Mouse (Mus musculus) hindbrain, embryonic 14.5 days (tissue): ENCODE results near the gene Bbip1. TPM values are rescaled to one million over a fixed set of nuclear protein-coding genes. Genes with fewer than 3 reads are reported as not detected.
A peak's percentile ranks its signal among the peaks of the same experiment; 100 is the strongest.

Experiments
- ATAC-seq: fragments of 200-750 bp; cut with Nextera tagmentation; 2 replicates; pipeline ENCODE4 v1.8.0; 2017; ENCODE audit warnings: moderate number of reproducible peaks, mild to moderate bottlenecking, moderate TSS enrichment, moderate library complexity; ENCODE audit not compliant: low FRiP score
- DNase-seq: peaks from one replicate; pipeline ENCODE4 v3.0.0-alpha.2; 2015; ENCODE audit warnings: low spot score
- H3K27ac ChIP-seq: fragments of 300-500 bp; sonication (generic); 2 replicates; pipeline ENCODE4 v1.5.1; 2014; ENCODE audit warnings: mild to moderate bottlenecking, moderate library complexity
- H3K27me3 ChIP-seq: fragments of 300-500 bp; sonication (generic); 2 replicates; pipeline ENCODE4 v1.6.1; 2014; ENCODE audit warnings: mild to moderate bottlenecking, low read length, mixed read lengths; ENCODE audit not compliant: control insufficient read depth, insufficient read depth
- H3K36me3 ChIP-seq: fragments of 300-500 bp; sonication (generic); replicated peaks from 2 replicates; pipeline ENCODE4 v1.6.1; 2014; ENCODE audit not compliant: control insufficient read depth, insufficient read depth
- H3K4me1 ChIP-seq: fragments of 300-500 bp; sonication (generic); replicated peaks from 2 replicates; pipeline ENCODE4 v1.6.1; 2014; ENCODE audit warnings: antibody characterized with exemption, low read length, mixed read lengths; ENCODE audit not compliant: control insufficient read depth, insufficient read depth
- H3K4me2 ChIP-seq: fragments of 300-500 bp; sonication (generic); replicated peaks from 2 replicates; pipeline ENCODE4 v1.6.1; 2014; ENCODE audit warnings: mild to moderate bottlenecking, moderate library complexity
- H3K4me3 ChIP-seq: fragments of 300-500 bp; sonication (generic); replicated peaks from 2 replicates; pipeline ENCODE4 v1.5.1; 2014; ENCODE audit warnings: mild to moderate bottlenecking, low read length
- H3K9ac ChIP-seq: fragments of 300-500 bp; sonication (generic); 2 replicates; pipeline ENCODE4 v1.6.1; 2014
- H3K9me3 ChIP-seq: fragments of 300-500 bp; sonication (generic); 2 replicates; pipeline ENCODE4 v1.6.1; 2016; ENCODE audit warnings: low read length; ENCODE audit not compliant: control insufficient read depth
- WGBS: fragments of 180-500 bp; shearing (Covaris S2); extraction: QIAGEN DNeasy Blood & Tissue Kit; methylation state at CpG from one replicate; pipeline ENCODE4 v1.1.7; 2014; 5-methylcytosine and 5-hydroxymethylcytosine counted together
- polyA plus RNA-seq: library from polyadenylated mRNA; unstranded; fragments of >200 nt; fragmentation: Nextera tagmentation; extraction: Ambion mirVana; gene quantifications from 2 replicates; pipeline ENCODE4 v1.2.1, GENCODE M21; 2014

The Bbip1 gene
- polyA plus RNA-seq: 149 and 155 TPM in 2 replicates

- Histone ChIP-seq H3K4me3 (peak within 1 kb of the TSS; percentile 93), H3K27me3 (no peaks in the 10 kb centered on the region), H3K27ac (peak within 1 kb of the TSS; percentile 96), H3K4me1 (peaks cover 21% of the 10 kb centered on the region), H3K4me2 (peak within 1 kb of the TSS; percentile 62), H3K9ac (peak within 1 kb of the TSS; percentile 95), H3K9me3 (no peaks in the 10 kb centered on the region), H3K36me3 (no peaks in the 10 kb centered on the region; the same call in 1 of the 2 replicates)
- WGBS: under 1% methylated on average over 58 of the region's 62 CpGs
- ATAC-seq (peak; percentile 96), DNase-seq (peak; percentile 99)
Measured at GRCm38 (mm10) chr19:53943802-53944785, at the start of gene Bbip1, which contains the start of gene Shoc2. TSS of gene Bbip1 (minus strand) at chr19:53944627. TSS of gene Shoc2 (plus strand) at chr19:53944306.

- Histone ChIP-seq H3K4me3 (no peak overlapping the region), H3K4me1 (no peaks in the 10 kb centered on the region), H3K9ac (no peak overlapping the region), H3K4me2 (no peak overlapping the region), H3K36me3 (0 out of 2 replicates have a peak, but pooled peaks cover 2% of the 10 kb centered on the region), H3K27ac (no peak overlapping the region), H3K9me3 (no peaks in the 10 kb centered on the region), H3K27me3 (no peaks in the 10 kb centered on the region)
- DNase-seq (no peak), ATAC-seq (no peak)
- WGBS: 75% methylated on average over 3 of the region's 3 CpGs
Measured at GRCm38 (mm10) chr19:53993860-53994259, 49.4 kb upstream of the Bbip1 start.

GRCm38 (mm10) chr19:53990538-53990937 lies 46.1 kb upstream of the Bbip1 start:
- Histone ChIP-seq H3K27me3 (no peaks in the 10 kb centered on the region), H3K4me3 (no peak overlapping the region), H3K4me2 (no peak overlapping the region), H3K4me1 (no peaks in the 10 kb centered on the region), H3K9ac (no peak overlapping the region), H3K27ac (no peak overlapping the region), H3K36me3 (peaks cover 12% of the 10 kb centered on the region), H3K9me3 (no peaks in the 10 kb centered on the region)
- no peak for ATAC-seq
- 67% methylated on average over 2 of the region's 2 CpGs for WGBS
- no peak for DNase-seq

- no peak overlapping the region for H3K27ac ChIP-seq
- H3K9ac ChIP-seq: no peak overlapping the region
- peaks cover 12% of the 10 kb centered on the region for H3K36me3 ChIP-seq
- no peaks in the 10 kb centered on the region for H3K27me3 ChIP-seq
- H3K9me3 ChIP-seq: no peaks in the 10 kb centered on the region
- no peak for DNase-seq
- ATAC-seq: no peak
- 94% methylated on average over 3 of the region's 3 CpGs for WGBS
- no peak overlapping the region for H3K4me2 ChIP-seq
- H3K4me1 ChIP-seq: no peaks in the 10 kb centered on the region
- no peak overlapping the region for H3K4me3 ChIP-seq
Measured at GRCm38 (mm10) chr19:53984628-53985027, 40.2 kb upstream of the Bbip1 start.

- no peak for ATAC-seq
- WGBS: 97% methylated on average over 1 of the region's 1 CpGs
Measured at GRCm38 (mm10) chr19:53983336-53983735, 38.9 kb upstream of the Bbip1 start.

GRCm38 (mm10) chr19:53982041-53982440 lies 37.6 kb upstream of the Bbip1 start:
- 73% methylated on average over 3 of the region's 3 CpGs for WGBS
- ATAC-seq: no peak

More at GRCm38 (mm10) chr19:53983336-53983735, 38.9 kb upstream of the Bbip1 start:
- no peak for DNase-seq
- H3K4me2 ChIP-seq: no peak overlapping the region
- no peak overlapping the region for H3K9ac ChIP-seq
- no peaks in the 10 kb centered on the region for H3K4me1 ChIP-seq
- no peak overlapping the region for H3K27ac ChIP-seq
- H3K36me3 ChIP-seq: peaks cover 7% of the 10 kb centered on the region
- H3K9me3 ChIP-seq: 0 out of 2 replicates have a peak, but pooled peaks cover 1% of the 10 kb centered on the region
- H3K27me3 ChIP-seq: no peaks in the 10 kb centered on the region
- no peak overlapping the region for H3K4me3 ChIP-seq

GRCm38 (mm10) chr19:53973656-53974055 lies 29.2 kb upstream of the Bbip1 start:
- WGBS: 88% methylated on average over 1 of the region's 1 CpGs
- DNase-seq: no peak
- Histone ChIP-seq H3K4me2 (no peak overlapping the region), H3K27ac (no peak overlapping the region), H3K4me1 (no peaks in the 10 kb centered on the region), H3K9me3 (0 out of 2 replicates have a peak, but pooled peaks cover 5% of the 10 kb centered on the region), H3K36me3 (no peaks in the 10 kb centered on the region; the same call in 1 of the 2 replicates), H3K4me3 (no peak overlapping the region), H3K27me3 (no peaks in the 10 kb centered on the region), H3K9ac (no peak overlapping the region)
- no peak for ATAC-seq

More at GRCm38 (mm10) chr19:53982041-53982440, 37.6 kb upstream of the Bbip1 start:
- Histone ChIP-seq H3K4me3 (no peak overlapping the region), H3K9me3 (0 out of 2 replicates have a peak, but pooled peaks cover 5% of the 10 kb centered on the region), H3K36me3 (no peaks in the 10 kb centered on the region), H3K4me2 (no peak overlapping the region), H3K9ac (no peak overlapping the region), H3K27me3 (no peaks in the 10 kb centered on the region), H3K27ac (no peak overlapping the region), H3K4me1 (no peaks in the 10 kb centered on the region)
- no peak for DNase-seq

GRCm38 (mm10) chr19:53971938-53972337 lies 27.5 kb upstream of the Bbip1 start:
- no peaks in the 10 kb centered on the region for H3K9me3 ChIP-seq
- H3K9ac ChIP-seq: no peak overlapping the region
- H3K36me3 ChIP-seq: no peaks in the 10 kb centered on the region; the same call in 1 of the 2 replicates

GRCm38 (mm10) chr19:53969226-53969625 lies 24.8 kb upstream of the Bbip1 start:
- Histone ChIP-seq H3K4me3 (no peak overlapping the region), H3K27me3 (no peaks in the 10 kb centered on the region), H3K36me3 (no peaks in the 10 kb centered on the region), H3K9me3 (no peaks in the 10 kb centered on the region), H3K9ac (no peak overlapping the region), H3K4me2 (no peak overlapping the region), H3K4me1 (no peaks in the 10 kb centered on the region), H3K27ac (no peak overlapping the region)
- DNase-seq: no peak
- WGBS: 87% methylated on average over 3 of the region's 3 CpGs
- no peak for ATAC-seq

More at GRCm38 (mm10) chr19:53971938-53972337, 27.5 kb upstream of the Bbip1 start:
- Histone ChIP-seq H3K4me1 (no peaks in the 10 kb centered on the region), H3K4me2 (no peak overlapping the region), H3K27ac (no peak overlapping the region), H3K4me3 (no peak overlapping the region), H3K27me3 (no peaks in the 10 kb centered on the region)
- ATAC-seq: no peak
- no peak for DNase-seq
- WGBS: 85% methylated on average over 7 of the region's 7 CpGs
